Mouse (Mus musculus) MEL-GATA-1-ER (cell line): ENCODE measurements around the gene Arhgef7.

Source experiments
- DNase-seq: peaks from one replicate; pipeline ENCODE4 v3.0.0-alpha.2; 2012; ENCODE audit warnings: low read depth; ENCODE audit errors: extremely low read depth

Arhgef7 gene

DNA sequence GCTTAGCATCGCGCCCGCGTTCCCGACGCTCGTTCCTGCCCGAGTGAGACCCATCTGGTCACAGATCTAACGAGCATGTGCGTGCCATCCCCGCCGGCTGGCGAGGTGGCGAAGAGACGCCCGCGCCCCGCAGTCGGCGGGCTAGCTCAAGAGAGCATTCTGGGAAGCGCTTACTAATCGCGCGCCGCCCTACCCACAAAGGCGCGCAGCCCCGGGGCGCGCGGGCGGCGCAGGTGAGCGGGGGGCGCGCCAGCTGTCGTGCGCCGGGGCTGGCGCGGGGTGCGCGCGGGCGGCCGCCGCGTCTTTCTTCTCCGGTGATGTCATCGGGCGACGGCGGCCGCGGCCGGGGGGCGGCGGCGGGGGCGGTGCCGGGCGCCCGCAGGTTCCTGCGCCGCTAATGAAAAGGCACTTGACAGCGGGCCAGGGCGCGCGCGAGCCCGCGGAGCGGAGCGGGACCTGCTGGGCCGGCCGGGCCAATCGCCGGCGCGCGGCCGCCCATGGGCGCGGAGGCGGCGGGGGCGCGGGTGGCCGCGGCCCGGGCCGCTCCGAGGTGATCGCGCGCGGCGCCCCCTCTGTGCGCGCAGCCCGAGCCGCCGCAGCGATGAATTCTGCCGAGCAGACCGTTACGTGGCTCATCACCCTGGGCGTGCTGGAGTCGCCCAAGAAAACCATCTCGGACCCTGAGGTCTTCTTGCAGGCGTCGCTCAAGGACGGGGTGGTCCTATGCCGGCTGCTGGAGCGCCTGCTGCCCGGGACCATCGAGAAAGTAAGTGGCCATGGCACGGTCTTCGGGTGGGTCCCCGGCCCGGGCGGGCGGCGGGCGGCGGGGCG lies at the start of gene Arhgef7:
Arhgef7 (plus strand) TSS at position 71 of the 831 bp plus-strand sequence.
- DNase-seq, result no peak

DNA sequence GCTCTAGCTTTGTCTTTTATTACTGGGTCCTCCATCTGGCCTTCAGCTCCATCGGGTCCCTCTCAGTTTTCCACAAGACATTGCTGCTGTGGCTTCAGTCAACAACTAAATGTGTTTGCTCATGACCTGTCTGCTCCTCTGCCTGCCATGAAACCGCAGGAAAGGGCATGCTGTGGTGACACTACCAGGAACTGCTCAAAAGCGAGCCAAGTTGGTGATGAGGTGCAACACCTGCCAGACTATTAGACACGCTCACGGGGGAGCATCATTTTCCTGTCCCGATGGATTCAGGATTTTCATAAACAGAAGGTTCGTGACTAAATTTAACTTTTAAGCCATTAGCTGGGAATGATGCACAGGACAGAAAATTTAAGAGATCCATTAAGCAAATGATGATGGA lies 43.0 kb upstream of the Arhgef7 start:
- DNase-seq, result no peak

DNA sequence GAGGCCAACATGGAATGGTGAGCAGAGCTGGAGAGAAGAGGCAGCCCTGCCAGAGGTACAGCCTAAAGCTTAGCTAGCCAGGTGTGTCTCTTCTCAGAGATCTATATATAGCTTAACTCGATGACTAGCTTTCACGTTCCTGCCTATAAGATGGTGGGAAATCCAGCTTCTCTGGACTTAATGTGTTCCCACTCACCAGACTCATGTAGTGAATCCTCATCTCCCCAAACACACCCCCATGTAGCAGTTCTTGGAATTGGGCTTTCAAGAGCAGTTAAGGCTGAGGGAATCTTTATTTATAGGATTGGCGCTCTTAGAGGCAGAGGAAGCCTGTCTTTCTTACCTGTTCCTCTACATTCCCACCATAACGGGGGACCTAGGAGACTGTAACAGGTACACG lies 40.3 kb upstream of the Arhgef7 start:
- DNase-seq, result no peak

DNA sequence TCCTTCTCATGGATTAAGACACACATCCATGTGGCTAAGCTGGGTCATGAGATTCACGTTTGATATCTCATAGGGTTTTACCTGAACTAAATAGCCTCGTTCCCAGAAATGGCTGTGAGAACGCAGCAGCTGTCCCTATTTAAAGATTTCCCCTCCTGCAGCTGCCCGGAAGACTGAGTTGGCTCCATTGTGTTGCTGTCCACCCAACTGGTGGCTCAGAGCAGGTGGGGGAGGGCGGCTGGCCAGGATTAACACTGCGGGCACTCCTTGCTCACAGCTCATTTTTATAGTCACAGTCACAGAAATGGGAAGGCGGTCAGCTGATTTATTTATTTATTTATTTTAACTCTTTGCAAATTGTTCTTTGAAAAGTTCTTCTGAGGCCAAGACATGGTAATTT lies 37.6 kb upstream of the Arhgef7 start:
- DNase-seq, result no peak

DNA sequence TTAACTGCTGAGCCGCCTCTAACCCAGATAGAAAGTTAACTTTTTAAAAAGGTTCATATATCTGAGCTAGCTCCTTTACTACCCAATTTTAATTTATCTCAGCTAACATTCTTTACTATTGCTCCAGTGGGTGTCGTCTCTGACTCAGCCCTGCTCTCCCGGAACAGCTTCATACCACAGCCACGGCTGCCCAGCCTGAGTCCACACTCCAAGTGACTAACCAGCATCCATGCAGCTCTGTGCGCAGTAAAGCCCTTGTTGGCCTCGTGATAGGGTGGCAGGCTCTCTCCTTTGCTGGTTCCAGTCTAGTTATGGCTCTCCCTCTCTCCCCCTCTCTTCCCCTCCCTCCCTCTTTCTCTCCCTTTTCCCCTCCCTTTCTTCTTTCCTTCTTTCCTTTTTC lies 36.2 kb upstream of the Arhgef7 start:
- DNase-seq, result no peak

GRCm38 (mm10) chr8:11691761-11692160 lies 35.8 kb upstream of the Arhgef7 start:
- DNase-seq, result no peak

DNA sequence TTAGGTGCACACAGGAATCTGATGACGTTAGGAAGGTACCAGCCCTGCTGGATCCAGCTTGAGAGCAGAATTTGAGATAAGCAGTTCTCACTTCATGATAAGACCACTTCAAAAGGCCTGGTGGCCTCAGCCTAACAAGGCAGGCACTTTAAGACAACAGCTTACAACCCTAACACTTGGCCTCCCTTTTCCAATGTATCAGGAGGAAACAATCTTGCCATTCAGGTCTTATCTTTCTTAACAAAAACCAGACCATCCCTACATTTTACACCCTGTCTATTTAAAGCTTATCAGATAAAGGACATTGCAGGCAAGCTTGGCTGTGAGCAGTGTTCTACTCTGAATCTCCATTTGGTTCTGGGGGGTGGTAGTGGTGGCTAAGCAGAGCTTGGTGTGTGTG lies 35.1 kb upstream of the Arhgef7 start:
- no peak for DNase-seq

DNA sequence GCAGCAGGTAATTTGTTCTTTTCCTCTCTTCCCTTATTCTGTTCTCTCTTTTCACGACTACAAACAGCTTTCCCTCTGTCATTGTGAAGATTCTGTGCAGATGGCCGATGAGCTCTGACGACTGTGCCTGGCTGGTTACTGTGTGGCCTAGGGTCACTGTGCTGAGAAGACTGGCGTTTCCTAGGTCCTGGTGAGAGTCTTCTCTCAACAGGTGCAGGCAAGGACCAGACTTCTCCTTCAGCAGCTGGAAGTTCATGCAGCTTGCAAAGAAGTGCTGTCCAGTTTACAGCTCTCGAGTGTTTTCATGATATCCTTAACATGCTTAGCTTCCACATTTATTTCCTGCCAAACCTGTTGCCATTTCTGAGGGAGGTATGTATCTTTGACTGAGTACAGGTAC lies 33.5 kb upstream of the Arhgef7 start:
- no peak for DNase-seq

DNA sequence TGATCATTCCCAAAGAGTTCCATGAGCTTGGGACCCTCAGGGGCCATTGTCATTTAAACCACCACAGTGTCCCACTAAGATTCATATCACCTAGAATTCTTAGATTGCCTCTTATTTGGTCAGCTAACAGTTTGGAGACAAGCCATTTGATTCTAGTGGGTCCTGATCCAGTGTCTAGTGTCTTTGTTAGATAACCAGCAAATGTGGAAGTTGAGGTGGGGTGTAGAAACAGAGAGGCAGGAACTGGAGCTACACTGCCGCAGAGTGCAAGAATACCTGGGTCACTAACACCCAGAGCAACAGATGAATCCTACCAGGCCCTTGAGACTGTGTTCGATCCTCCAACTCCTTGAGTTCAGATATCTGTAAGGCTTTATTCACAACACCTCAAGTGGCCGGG lies 31.3 kb upstream of the Arhgef7 start:
- DNase-seq, result peak; percentile 51

GRCm38 (mm10) chr8:11697467-11697866 lies 30.1 kb upstream of the Arhgef7 start:
- DNase-seq, result no peak

GRCm38 (mm10) chr8:11699442-11700001 lies 28.0 kb upstream of the Arhgef7 start:
- DNase-seq, result no peak

DNA sequence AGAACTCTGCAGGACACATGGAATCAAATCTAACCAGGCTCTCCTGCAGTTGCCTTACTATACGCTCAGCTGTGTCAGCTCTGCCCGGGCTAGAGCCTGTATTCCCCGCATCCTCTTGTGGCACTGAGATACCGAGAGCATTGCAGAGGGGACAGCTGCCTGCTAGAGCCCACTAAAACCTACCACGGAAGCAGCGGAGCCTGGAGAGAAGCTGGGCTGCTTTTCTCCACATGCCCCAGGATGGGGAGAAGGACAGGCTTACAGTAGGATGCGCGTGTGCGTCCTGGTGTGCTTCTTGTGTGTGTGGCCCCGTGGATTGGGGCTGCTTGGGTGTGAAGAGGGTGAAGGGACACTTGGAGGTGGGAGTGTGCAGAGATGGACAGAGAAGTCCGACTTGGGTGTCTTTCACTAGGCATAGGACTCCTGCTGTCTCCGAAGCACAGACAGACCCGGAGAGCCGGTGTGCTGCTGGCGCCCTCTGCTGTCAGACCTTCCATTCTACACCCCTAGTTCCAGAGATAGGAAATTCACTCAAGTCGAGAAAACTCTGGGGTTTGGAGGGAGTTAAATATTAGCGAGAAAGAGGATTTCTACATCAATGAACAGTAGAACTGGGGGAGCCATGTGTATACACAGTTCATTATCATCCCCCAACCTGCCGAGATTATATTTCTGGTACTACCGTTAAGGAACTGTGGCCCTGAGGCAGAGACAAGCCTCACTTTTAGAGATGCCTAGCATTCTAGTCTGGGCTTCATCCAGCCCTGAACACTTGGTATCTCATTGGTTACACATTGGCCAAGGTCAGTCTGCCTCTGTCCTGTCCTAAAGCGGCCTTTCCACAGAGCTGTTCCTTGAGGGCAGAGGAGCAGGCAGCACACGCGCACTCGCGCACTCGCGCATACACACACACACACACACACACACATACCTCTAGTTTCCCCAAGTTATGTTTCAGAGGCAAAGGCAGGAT lies 27.2 kb upstream of the Arhgef7 start:
- DNase-seq, result peak; percentile 52

GRCm38 (mm10) chr8:11701033-11701362 lies 26.5 kb upstream of the Arhgef7 start, which contains the start of gene 1700016D06Rik:
Gene 1700016D06Rik (minus strand): TSS chr8:11701063.
- peak; percentile 18 for DNase-seq

DNA sequence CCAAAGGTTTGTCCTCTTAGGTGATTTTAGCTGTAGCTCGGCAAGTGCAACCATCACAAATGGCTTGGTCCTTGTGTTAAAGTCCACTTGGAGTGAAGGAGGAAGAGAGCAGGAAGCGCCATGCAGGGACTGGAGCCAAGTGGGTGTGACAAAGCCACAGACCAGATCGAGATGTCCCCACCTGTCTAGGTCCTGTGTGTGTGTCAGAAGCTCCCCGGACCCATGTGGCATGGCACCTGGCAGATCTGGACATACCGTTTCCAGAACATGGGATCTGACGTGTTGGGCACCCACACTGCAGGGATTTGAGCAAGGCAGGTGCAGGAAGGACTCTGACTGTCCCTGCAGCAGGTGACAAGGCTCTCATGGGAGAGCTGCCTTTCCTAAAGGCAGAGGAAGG lies 26.1 kb upstream of the Arhgef7 start:
- DNase-seq, result no peak

GRCm38 (mm10) chr8:11703789-11704188 lies 23.7 kb upstream of the Arhgef7 start:
- DNase-seq, result no peak

DNA sequence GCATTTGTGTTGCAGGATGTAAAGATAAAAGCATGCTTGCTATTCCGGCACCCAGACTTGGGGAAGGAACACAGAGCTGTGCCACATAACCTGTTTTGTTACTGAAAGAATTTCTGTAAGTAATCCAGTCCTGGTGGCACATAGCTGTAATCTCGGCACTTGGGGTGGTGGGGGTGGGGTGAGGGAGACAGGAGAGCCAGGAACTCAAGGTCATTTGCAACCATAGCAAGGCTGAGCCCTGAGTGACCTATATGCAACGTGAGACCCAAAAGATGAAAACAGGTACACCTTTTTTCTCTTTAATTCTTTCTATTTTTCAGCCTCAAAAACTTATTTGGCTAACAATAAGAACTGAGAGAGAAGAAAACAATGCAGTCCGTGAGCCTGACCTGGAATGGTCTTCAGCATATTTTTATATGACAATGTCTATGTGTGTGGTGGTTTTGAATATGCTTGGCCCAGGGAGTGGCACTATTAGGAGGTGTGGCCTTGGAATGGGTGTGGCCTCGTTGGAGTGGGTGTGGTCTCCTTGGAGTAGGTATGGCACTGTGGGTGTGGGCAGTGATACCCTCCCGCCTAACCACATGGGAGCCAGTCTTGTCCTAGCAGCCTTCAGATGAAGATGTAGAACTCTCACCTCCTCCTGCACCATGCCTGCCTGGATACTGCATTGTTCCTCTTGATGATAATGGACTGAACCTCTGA lies 22.7 kb upstream of the Arhgef7 start:
- no peak for DNase-seq

DNA sequence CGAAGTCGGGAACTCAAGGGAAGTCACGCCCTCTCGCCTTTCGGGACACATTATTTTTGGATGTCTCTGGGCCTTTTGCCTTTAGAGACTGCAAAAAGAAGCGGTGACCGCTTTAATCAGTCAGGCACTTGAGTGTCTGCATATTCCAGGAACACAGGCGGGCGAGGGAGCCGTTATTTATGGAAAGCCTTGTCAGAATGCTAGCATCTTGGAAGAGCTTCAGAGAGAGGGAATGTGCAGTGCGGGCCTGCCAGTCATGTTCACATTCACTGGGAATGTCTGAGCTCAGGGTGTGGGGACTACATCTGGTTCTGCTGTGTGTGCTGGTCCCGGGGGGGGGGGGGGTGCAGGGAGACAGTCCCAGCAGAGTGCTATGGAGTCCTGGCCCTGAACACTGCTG lies 21.7 kb upstream of the Arhgef7 start:
- no peak for DNase-seq

DNA sequence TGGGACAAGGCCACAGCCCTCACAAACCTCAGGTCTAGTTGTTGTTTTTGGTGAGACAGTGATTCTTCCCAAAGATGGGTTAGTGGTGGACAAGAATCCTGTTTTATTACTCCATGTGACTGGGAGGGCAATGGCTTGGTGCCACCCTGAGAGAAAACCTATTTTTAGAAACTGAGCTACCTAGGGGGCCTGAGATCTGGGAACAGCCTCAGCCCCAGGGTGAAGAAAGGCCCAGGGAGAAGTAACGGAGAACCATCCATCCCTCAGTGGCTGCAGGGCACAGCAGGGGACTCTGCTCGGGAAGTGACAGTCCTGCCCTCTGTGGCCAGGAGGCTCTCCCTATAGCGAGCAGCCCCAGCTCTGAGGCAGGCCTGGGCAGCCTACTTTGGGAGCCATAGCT lies 19.8 kb upstream of the Arhgef7 start:
- DNase-seq, result no peak

DNA sequence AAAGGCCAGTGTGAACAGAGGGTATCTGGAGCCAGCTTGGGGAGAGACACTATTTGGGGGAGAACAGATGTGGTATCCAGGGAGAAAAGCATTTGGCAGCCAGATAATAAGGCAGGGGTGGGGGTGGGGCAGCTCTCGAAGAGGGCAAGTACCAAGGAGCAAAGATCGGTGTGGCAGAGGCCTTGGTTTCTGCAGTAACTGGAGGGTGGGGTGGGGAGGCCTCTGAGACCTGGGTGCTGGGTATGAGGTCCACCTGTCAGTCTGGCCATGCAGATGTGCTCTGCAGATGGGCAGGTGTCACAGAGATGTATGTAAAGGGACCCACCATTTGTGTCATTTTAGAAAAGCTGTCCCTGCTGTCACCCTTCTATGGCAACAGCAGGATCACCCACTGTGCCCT lies 18.7 kb upstream of the Arhgef7 start:
- DNase-seq, result no peak

- no peak for DNase-seq
Measured at GRCm38 (mm10) chr8:11709542-11709941, 18.0 kb upstream of the Arhgef7 start.

GRCm38 (mm10) chr8:11710415-11710814 lies 17.1 kb upstream of the Arhgef7 start:
- DNase-seq, result no peak
